Mouse (Mus musculus): ENCODE data around the gene Cntn3. TPM values are rescaled to one million over a fixed set of nuclear protein-coding genes. Genes with fewer than 3 reads are reported as not detected.
A peak's percentile ranks its signal among the peaks of the same experiment; 100 is the strongest.
"Not testable (repeated sequence)": the region's sequence is repeated elsewhere in the genome, so short reads cannot be mapped to it uniquely, and the experiment has no call there.

The Cntn3 gene
- not detected in 2 replicates for polyA plus RNA-seq (2012)

DNA sequence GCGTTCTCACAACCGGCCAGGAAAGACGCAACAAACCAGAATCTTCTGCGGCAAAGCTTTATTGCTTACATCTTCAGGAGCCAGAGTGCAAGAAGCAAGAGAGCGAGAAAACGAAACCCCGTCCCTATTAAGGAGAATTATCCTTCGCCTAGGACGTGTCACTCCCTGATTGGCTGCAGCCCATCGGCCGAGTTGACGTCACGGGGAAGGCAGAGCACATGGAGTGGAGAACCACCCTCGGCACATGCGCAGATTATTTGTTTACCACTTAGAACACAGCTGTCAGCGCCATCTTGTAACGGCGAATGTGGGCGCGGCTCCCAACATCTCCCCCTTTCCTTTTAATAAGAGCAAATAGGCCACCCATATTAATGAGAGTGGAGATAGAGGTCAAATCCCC lies at the start of gene Cntn3:
Gene Cntn3 (minus strand): TSS at position 101 of the 400 bp plus-strand sequence.
- not testable (repeated sequence) for TF ChIP-seq GATA1 (IDR thresholded peaks at IDR 0.05; ENCODE audit: low read length)

DNA sequence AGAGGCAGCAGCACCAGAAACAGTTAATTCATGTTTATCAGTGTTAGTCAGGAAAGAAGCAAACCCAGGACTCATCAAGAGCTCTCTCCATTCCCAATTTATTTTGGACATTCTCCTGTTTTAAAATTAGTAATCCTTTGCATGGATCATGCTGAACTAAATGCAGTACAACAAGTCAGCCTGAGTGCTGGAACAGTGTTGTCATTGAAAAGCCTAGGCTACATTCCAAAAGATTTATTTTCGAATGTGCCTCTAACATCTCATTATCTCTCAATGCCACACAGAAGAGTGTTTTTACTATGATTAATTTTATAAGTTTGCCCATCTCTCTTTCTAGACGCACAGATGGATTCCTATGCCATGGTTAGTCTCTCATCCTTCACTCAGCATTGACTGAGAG lies 27.9 kb upstream of the Cntn3 start:
- TF ChIP-seq GATA1 (IDR thresholded peaks at IDR 0.05; ENCODE audit: low read length), result no peak

- TF ChIP-seq GATA1 (IDR thresholded peaks at IDR 0.05; ENCODE audit: low read length), result no peak
Observed at GRCm38 (mm10) chr6:102597756-102598155, 24.9 kb upstream of the Cntn3 start.

- TF ChIP-seq GATA1 (IDR thresholded peaks at IDR 0.05; ENCODE audit: low read length), result no peak
Observed at GRCm38 (mm10) chr6:102590151-102590550, 17.2 kb upstream of the Cntn3 start.

- no peak for TF ChIP-seq GATA1 (IDR thresholded peaks at IDR 0.05; ENCODE audit: low read length)
Observed at GRCm38 (mm10) chr6:102589311-102589710, 16.4 kb upstream of the Cntn3 start.

DNA sequence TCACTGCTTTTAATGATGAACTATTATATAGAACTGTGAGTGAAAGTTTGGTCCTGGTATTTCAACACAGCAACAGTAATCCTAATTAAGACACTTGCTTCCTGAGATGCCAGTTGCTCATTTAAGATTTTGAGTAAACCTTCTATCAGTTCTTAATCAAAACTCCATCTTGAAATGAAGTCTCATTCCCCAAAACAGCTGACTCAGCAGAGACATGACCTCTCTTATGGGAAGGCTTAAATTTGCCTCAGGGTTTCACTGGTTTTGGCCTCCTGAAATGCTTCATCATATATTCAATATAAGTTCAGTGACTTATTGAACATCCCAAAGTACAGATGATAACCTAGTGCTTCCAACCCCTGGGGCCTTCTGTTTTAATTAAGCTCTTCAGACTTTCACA lies 13.2 kb upstream of the Cntn3 start:
- no peak for TF ChIP-seq GATA1 (IDR thresholded peaks at IDR 0.05; ENCODE audit: low read length)

- no peak for TF ChIP-seq GATA1 (IDR thresholded peaks at IDR 0.05; ENCODE audit: low read length)
Observed at GRCm38 (mm10) chr6:102583578-102583977, 10.7 kb upstream of the Cntn3 start.

GRCm38 (mm10) chr6:102567496-102567895 lies 5.4 kb downstream of the Cntn3 start:
- no peak for TF ChIP-seq GATA1 (IDR thresholded peaks at IDR 0.05; ENCODE audit: low read length)

- no peak for TF ChIP-seq GATA1 (IDR thresholded peaks at IDR 0.05; ENCODE audit: low read length)
Observed at GRCm38 (mm10) chr6:102565228-102565627, 7.7 kb downstream of the Cntn3 start.

GRCm38 (mm10) chr6:102564011-102564731 lies 8.7 kb downstream of the Cntn3 start:
- TF ChIP-seq GATA1 (IDR thresholded peaks at IDR 0.05; ENCODE audit: low read length), result no peak

GRCm38 (mm10) chr6:102563431-102563830 lies 9.5 kb downstream of the Cntn3 start:
- no peak for TF ChIP-seq GATA1 (IDR thresholded peaks at IDR 0.05; ENCODE audit: low read length)

GRCm38 (mm10) chr6:102557521-102557920 lies 15.4 kb downstream of the Cntn3 start:
- TF ChIP-seq GATA1 (IDR thresholded peaks at IDR 0.05; ENCODE audit: low read length), result no peak

DNA sequence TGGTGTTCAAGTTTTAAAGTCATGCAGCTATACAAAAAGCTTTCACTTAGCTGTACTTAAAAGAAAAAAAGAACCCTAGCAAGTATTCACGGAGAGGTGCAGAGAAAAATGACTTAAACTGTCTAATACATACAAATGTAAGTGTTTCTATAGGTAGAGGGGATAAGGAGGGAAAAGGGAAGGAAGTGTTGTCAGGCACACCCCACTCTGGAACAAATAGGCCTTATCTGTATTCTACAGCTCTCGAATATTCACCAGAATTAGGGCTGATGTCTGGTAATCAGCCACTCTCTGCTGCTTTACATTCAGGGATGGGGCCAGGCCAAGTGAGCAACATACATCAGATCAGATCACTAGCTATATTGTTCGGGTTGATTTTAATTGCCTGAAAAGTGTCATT lies 16.4 kb downstream of the Cntn3 start:
- peak; percentile 71 for TF ChIP-seq GATA1 (IDR thresholded peaks at IDR 0.05; ENCODE audit: low read length)

- TF ChIP-seq GATA1 (IDR thresholded peaks at IDR 0.05; ENCODE audit: low read length), result no peak
Observed at GRCm38 (mm10) chr6:102555814-102556437, 17.0 kb downstream of the Cntn3 start.

DNA sequence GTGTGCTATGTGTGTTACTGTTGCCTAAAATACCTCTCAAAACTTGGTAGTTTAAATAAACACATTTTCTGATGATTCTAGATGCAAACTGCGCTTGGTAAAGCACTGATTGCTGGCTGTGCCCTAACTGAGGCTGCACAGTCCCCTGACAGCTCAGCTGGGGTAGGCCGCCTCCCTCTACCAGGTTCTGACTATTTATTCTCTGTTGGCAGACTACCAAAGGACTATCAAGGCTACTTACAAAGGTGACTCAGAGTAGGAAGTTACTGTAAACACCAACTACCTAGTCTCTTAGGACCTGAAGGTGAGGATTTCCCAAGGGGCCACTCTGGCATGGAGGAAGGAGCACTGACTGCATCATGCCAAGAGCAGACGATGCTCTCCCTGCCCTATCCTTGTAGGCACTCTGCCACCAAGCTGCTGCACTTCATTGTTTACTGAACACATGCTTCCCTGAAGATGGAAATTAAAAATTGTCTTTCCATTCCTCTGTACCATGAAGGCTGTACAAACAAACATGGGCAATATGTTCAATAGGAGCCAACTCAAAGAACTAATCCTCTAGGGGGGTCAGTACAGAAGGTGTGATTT lies 17.7 kb downstream of the Cntn3 start:
- no peak for TF ChIP-seq GATA1 (IDR thresholded peaks at IDR 0.05; ENCODE audit: low read length)

DNA sequence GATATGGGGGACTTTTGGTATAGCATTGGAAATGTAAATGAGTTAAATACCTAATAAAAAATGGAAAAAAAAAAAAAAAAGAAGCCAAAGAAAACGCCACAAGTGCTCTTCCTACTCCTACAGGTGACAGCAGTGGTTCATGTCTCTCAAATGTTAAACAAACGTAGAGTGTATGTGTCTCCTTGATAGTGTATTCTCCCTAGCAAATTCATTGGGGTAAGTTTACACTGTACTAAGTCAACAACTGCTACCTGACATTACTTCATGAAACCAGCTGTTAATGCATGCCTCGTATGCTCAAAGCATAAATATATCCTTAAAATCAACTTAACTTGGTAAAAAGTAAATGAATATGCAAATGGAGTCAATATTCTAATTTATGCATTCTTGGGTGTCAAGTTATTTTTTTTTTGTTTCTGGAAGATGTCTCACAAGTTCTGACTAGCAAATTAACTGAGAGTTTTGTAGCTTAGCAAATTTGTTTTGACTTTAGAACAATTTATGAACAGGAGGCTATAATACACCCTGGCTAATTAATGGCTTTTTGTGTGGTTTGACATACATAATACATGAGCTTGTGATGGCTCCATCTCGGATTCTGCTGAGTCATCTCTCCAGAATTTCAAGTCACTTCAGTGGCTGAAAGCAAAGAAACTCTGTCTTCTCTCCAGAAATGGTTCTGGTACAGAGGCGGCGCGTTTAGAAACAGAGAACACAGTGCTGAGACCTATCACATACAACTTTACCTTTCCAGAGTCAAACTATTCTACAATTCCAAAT lies 31.1 kb downstream of the Cntn3 start:
- no peak for TF ChIP-seq GATA1 (IDR thresholded peaks at IDR 0.05; ENCODE audit: low read length)
